Mouse (Mus musculus): ENCODE data around the gene Rexo5. TPM values are rescaled to one million over a fixed set of nuclear protein-coding genes. Genes with fewer than 3 reads are reported as not detected.

Rexo5 gene
- polyA plus RNA-seq, 1 experiment from 2014 or later: 20.1 TPM

- Histone ChIP-seq H3K27me3 (no peaks in the 10 kb centered on the region), H3K4me3 (replicated peaks) (0 out of 2 replicates have a peak overlapping the region, but pooled peaks have one; percentile 2), H3K36me3 (no peaks in the 10 kb centered on the region; the same call in 1 of the 2 replicates), H3K9ac (0 out of 2 replicates have a peak overlapping the region, but pooled peaks have one; percentile 4), H3K27ac (replicated peaks) (peak overlapping the region; percentile 88), H3K4me2 (replicated peaks) (peak overlapping the region; percentile 19; the same call in 1 of the 2 replicates), H3K9me3 (replicated peaks) (no peaks in the 10 kb centered on the region), H3K4me1 (peaks cover 15% of the 10 kb centered on the region)
- ATAC-seq (ENCODE audit: insufficient number of reproducible peaks, low FRiP score, low TSS enrichment, low read depth): peak; percentile 71
- 17% methylated on average over 6 of the region's 6 CpGs for WGBS
Measured at GRCm38 (mm10) chr7:119861335-119862091, 67.7 kb downstream of the Rexo5 start.

DNA sequence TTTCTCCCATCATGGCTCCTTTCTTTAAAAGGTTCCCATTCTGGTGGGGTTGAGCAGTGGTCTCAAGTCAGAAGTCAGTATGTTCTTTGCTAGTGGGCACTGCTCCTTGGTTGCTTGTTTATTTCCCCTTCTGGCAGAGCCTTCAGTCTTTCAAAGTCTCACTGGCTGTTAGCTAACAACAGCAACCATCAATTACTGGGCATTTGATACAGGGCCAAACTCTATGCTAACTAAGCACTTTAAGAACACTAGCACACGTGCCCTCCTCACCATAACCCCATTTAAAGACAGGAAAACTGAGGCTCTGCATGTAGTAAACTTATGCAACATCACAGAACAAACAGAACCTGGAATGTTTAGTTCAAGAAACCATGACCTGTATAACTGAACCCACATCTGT lies 68.4 kb downstream of the Rexo5 start:
- H3K27ac ChIP-seq (replicated peaks): peak overlapping the region; percentile 88
- no peak for ATAC-seq (ENCODE audit: insufficient number of reproducible peaks, low FRiP score, low TSS enrichment, low read depth)
- WGBS: 18% methylated on average over 1 of the region's 1 CpGs
- H3K9me3 ChIP-seq (replicated peaks): no peaks in the 10 kb centered on the region
- no peak overlapping the region for H3K9ac ChIP-seq
- H3K4me1 ChIP-seq: peaks cover 15% of the 10 kb centered on the region
- no peaks in the 10 kb centered on the region for H3K27me3 ChIP-seq
- H3K36me3 ChIP-seq: no peaks in the 10 kb centered on the region; the same call in 1 of the 2 replicates
- H3K4me2 ChIP-seq (replicated peaks): no peak overlapping the region
- no peak overlapping the region for H3K4me3 ChIP-seq (replicated peaks)

GRCm38 (mm10) chr7:119864500-119864899 lies 70.7 kb downstream of the Rexo5 start:
- 89% methylated on average over 5 of the region's 5 CpGs for whole genome bisulfite sequencing
- H3K4me2 ChIP-seq (replicated peaks): no peak overlapping the region
- ATAC-seq (ENCODE audit: insufficient number of reproducible peaks, low FRiP score, low TSS enrichment, low read depth): no peak

GRCm38 (mm10) chr7:119866136-119866535 lies 72.3 kb downstream of the Rexo5 start:
- no peak overlapping the region for H3K27ac ChIP-seq (replicated peaks)
- WGBS: 67% methylated on average over 1 of the region's 1 CpGs
- no peaks in the 10 kb centered on the region; the same call in 1 of the 2 replicates for H3K36me3 ChIP-seq
- H3K4me1 ChIP-seq: peaks cover 12% of the 10 kb centered on the region
- no peak overlapping the region for H3K4me2 ChIP-seq (replicated peaks)
- no peak for ATAC-seq (ENCODE audit: insufficient number of reproducible peaks, low FRiP score, low TSS enrichment, low read depth)
- H3K9ac ChIP-seq: no peak overlapping the region
- no peaks in the 10 kb centered on the region for H3K27me3 ChIP-seq
- H3K4me3 ChIP-seq (replicated peaks): no peak overlapping the region
- no peaks in the 10 kb centered on the region for H3K9me3 ChIP-seq (replicated peaks)

More at GRCm38 (mm10) chr7:119864500-119864899, 70.7 kb downstream of the Rexo5 start:
- H3K27ac ChIP-seq (replicated peaks): no peak overlapping the region
- H3K4me3 ChIP-seq (replicated peaks): no peak overlapping the region
- no peaks in the 10 kb centered on the region; the same call in 1 of the 2 replicates for H3K36me3 ChIP-seq
- H3K27me3 ChIP-seq: no peaks in the 10 kb centered on the region
- peaks cover 15% of the 10 kb centered on the region for H3K4me1 ChIP-seq
- H3K9me3 ChIP-seq (replicated peaks): no peaks in the 10 kb centered on the region
- no peak overlapping the region for H3K9ac ChIP-seq

DNA sequence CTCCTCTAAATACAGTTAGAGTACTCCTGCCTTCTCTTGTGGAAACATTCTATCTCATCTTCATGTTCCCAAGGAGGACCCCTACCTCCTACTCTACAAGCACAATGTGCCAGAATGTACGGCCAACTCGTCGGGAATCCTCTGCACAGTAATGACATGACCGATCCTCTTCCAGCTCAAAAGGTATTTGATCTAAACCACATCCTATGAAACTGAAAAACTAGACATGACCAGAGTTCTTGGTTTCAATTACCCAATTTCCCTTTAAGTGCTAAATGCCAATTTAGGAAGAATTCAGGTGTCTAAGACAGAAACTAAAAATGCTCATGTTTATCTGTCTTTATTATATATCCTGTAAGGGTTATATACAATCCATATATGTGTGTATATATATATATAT lies 78.4 kb downstream of the Rexo5 start:
- Histone ChIP-seq H3K9ac (no peak overlapping the region), H3K9me3 (replicated peaks) (no peaks in the 10 kb centered on the region), H3K4me2 (replicated peaks) (no peak overlapping the region), H3K4me1 (0 out of 2 replicates have a peak, but pooled peaks cover 3% of the 10 kb centered on the region), H3K4me3 (replicated peaks) (no peak overlapping the region), H3K27ac (replicated peaks) (no peak overlapping the region), H3K27me3 (no peaks in the 10 kb centered on the region), H3K36me3 (no peaks in the 10 kb centered on the region)
- 77% methylated on average over 4 of the region's 4 CpGs for WGBS
- ATAC-seq (ENCODE audit: insufficient number of reproducible peaks, low FRiP score, low TSS enrichment, low read depth): no peak

DNA sequence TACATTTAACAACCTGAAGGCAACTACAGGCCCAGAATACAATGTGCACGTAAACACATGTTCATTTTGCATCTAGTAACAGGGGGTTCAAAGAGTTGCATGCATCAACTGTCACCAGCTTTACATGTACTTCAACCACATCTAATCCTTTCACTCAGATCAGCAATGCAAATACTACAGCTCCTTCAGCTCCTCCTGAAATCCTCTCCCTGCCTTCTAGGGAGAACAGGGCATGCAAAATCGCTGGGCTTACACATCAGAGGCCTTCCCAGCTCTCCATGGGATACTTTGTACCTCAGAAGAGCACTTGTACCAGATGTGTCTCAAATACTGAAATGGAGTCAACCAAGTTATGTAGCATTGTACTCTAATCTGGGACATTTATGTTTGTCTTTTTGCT lies 79.2 kb downstream of the Rexo5 start:
- no peaks in the 10 kb centered on the region for H3K9me3 ChIP-seq (replicated peaks)
- WGBS: 36% methylated on average over 2 of the region's 2 CpGs
- no peak overlapping the region for H3K9ac ChIP-seq
- no peak overlapping the region for H3K27ac ChIP-seq (replicated peaks)
- 0 out of 2 replicates have a peak, but pooled peaks cover 3% of the 10 kb centered on the region for H3K4me1 ChIP-seq
- H3K4me2 ChIP-seq (replicated peaks): no peak overlapping the region
- no peak overlapping the region for H3K4me3 ChIP-seq (replicated peaks)
- H3K36me3 ChIP-seq: 0 out of 2 replicates have a peak, but pooled peaks cover 4% of the 10 kb centered on the region
- no peak for ATAC-seq (ENCODE audit: insufficient number of reproducible peaks, low FRiP score, low TSS enrichment, low read depth)
- no peaks in the 10 kb centered on the region for H3K27me3 ChIP-seq

GRCm38 (mm10) chr7:119875776-119876440 lies 82.1 kb downstream of the Rexo5 start:
- ATAC-seq (ENCODE audit: insufficient number of reproducible peaks, low FRiP score, low TSS enrichment, low read depth): no peak
- Histone ChIP-seq H3K9ac (no peak overlapping the region), H3K9me3 (replicated peaks) (no peaks in the 10 kb centered on the region), H3K4me2 (replicated peaks) (no peak overlapping the region), H3K4me1 (0 out of 2 replicates have a peak, but pooled peaks cover 3% of the 10 kb centered on the region), H3K27ac (replicated peaks) (no peak overlapping the region), H3K36me3 (0 out of 2 replicates have a peak, but pooled peaks cover 4% of the 10 kb centered on the region), H3K27me3 (no peaks in the 10 kb centered on the region), H3K4me3 (replicated peaks) (no peak overlapping the region)
- 55% methylated on average over 3 of the region's 3 CpGs for WGBS

DNA sequence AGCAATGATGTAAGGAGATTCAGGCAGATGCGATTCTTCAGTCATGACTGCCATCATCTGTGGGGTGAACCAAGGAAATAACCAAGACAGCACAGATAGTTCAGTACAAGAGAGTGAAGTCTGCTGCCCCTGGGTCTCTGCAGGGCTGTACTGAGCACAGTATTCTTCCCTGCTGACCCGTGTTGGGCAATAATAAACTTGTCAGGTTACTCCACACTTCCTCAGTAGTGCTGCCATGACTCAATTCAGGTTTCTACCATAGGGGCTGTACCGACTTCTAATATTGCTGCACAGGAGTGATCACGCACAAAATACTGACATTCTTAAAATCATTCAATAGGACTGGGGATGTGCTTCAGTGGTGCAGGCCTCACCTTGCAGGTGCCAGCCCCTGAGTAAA lies 85.4 kb downstream of the Rexo5 start:
- 0 out of 2 replicates have a peak, but pooled peaks cover 4% of the 10 kb centered on the region for H3K36me3 ChIP-seq
- H3K4me3 ChIP-seq (replicated peaks): no peak overlapping the region
- H3K9me3 ChIP-seq (replicated peaks): no peaks in the 10 kb centered on the region
- no peak overlapping the region for H3K27ac ChIP-seq (replicated peaks)
- no peaks in the 10 kb centered on the region for H3K27me3 ChIP-seq
- H3K4me1 ChIP-seq: 0 out of 2 replicates have a peak, but pooled peaks cover 3% of the 10 kb centered on the region
- 92% methylated on average over 4 of the region's 4 CpGs for WGBS
- no peak for ATAC-seq (ENCODE audit: insufficient number of reproducible peaks, low FRiP score, low TSS enrichment, low read depth)
- H3K4me2 ChIP-seq (replicated peaks): no peak overlapping the region
- no peak overlapping the region for H3K9ac ChIP-seq

DNA sequence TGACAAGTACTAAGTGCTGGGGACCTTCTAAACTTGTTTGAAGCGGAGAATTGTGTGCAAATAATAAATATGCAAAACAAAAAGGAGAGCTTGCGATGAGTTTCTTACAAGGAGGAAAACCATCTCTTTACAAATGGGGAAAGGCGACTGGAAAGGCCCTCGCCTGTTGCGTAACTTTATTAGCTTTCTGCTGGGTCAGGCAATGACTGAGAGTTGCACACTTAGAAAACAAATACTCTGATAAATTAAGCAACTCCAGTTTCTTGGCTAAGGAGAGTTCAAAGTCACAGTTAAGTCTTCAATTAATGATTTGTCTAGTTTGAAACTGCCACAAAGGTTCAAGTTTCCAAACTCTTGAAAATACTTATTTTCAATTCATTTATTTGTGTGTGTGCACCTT lies 86.5 kb downstream of the Rexo5 start:
- Histone ChIP-seq H3K4me2 (replicated peaks) (no peak overlapping the region), H3K4me1 (0 out of 2 replicates have a peak, but pooled peaks cover 3% of the 10 kb centered on the region), H3K4me3 (replicated peaks) (no peak overlapping the region), H3K27ac (replicated peaks) (no peak overlapping the region), H3K36me3 (0 out of 2 replicates have a peak, but pooled peaks cover 4% of the 10 kb centered on the region), H3K27me3 (no peaks in the 10 kb centered on the region), H3K9me3 (replicated peaks) (no peaks in the 10 kb centered on the region), H3K9ac (no peak overlapping the region)
- no peak for ATAC-seq (ENCODE audit: insufficient number of reproducible peaks, low FRiP score, low TSS enrichment, low read depth)
- 87% methylated on average over 5 of the region's 5 CpGs for WGBS

DNA sequence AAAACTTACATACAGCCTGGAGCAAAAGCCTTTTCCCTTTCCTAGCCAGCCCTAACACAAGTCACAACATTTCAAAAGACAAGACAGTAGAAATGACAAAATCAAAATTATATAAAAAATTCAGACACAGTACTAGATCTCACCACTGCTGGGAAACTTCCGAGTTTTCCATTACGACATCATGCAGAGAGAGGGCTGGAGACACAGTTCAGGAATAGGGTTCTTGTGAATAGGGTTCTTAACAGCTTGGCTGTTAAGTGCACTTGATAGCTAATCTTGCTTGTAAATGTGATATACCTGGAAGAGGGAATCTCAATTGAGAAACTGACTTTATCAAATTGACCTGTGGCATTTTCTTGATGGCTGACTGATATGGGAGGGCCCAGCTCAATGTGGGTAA lies 87.4 kb downstream of the Rexo5 start:
- Histone ChIP-seq H3K27ac (replicated peaks) (no peak overlapping the region), H3K36me3 (0 out of 2 replicates have a peak, but pooled peaks cover 4% of the 10 kb centered on the region), H3K4me2 (replicated peaks) (no peak overlapping the region), H3K27me3 (no peaks in the 10 kb centered on the region), H3K4me3 (replicated peaks) (no peak overlapping the region), H3K9me3 (replicated peaks) (no peaks in the 10 kb centered on the region), H3K9ac (no peak overlapping the region), H3K4me1 (no peaks in the 10 kb centered on the region)
- ATAC-seq (ENCODE audit: insufficient number of reproducible peaks, low FRiP score, low TSS enrichment, low read depth): no peak
- 96% methylated on average over 2 of the region's 2 CpGs for WGBS

GRCm38 (mm10) chr7:119887887-119888286 lies 94.1 kb downstream of the Rexo5 start:
- 86% methylated on average over 4 of the region's 4 CpGs for WGBS
- Histone ChIP-seq H3K4me1 (no peaks in the 10 kb centered on the region), H3K9ac (no peak overlapping the region), H3K9me3 (replicated peaks) (no peaks in the 10 kb centered on the region), H3K27ac (replicated peaks) (no peak overlapping the region), H3K27me3 (no peaks in the 10 kb centered on the region), H3K4me2 (replicated peaks) (no peak overlapping the region), H3K36me3 (no peaks in the 10 kb centered on the region), H3K4me3 (replicated peaks) (no peak overlapping the region)
- no peak for ATAC-seq (ENCODE audit: insufficient number of reproducible peaks, low FRiP score, low TSS enrichment, low read depth)
